Mouse (Mus musculus) left cerebral cortex, adult 9 months (tissue): ENCODE data around the gene Tmx1.
A peak's percentile ranks its signal among the peaks of the same experiment; 100 is the strongest.

Source experiments
- DNase-seq, 2 experiments: peaks; one replicate each; pipeline ENCODE4 v3.0.0; 2022; ENCODE audit warnings: low spot score in 2 of 2

Tmx1 gene

DNA sequence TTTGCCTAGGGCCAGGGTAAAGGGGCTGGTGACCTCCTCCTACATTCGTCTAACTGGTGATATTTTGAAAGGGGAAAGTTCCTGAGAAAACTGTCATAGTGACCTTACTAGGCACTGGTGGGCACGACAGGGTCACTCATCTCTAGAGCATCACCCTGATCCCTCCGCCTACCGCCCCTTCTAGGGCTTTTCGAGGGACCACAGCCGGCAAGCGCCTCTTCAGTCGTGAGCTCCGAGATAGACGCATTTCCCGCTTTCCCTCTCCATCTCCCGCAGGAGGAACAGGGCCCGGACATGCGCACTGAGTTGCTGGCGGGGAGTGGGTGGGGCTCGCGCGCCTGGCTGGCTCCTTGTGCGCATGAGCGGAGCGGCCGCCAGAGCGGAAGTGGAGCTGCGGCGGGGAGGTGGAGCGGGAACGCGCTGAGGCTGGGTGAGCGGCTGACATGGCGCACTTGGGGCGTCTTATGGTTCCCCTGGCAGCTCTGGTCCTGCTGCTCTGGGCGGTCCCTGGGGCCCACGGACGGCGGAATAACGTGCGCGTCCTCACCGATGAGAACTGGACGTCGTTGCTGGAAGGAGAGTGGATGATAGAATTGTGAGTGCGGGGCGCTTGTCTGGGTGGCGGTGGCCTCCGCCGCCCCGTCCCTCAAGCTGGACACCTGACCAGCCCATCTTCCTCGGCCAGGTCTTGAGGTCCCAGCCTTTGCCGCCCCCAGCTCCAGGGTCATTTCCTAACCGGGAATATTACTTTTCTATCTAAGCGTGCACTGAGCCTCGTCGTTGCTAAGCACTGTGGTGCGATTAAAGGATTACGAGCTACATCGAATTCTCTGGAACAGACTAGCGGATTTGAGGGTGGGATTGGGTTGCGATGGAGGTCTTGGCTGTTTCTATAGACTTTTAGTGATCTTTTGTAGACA lies at the start of gene Tmx1:
TSS of gene Tmx1 (plus strand) at position 370 of the 920 bp plus-strand sequence.
- DNase-seq = peak; percentile 89 to 96

DNA sequence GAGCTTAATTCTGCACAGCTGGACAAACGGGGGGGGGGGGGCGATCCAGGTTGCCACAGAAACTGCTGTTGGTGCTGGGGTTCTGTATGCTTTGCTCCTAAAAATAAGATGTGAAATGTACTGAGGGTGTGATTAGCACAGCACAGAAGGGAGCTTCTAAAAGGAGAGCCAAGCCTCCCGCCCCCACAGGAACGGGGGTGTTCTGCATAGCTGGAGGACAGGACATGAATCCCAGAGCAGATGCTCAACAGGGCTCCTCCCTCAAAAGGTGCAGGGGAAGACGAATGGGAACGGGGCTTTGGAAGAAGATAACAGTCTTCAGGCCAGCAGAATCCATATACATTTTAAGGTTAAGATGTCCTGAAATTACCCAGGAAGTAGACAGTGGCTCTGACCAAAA lies 48.6 kb upstream of the Tmx1 start:
- peak; percentile 91 to 96 for DNase-seq

DNA sequence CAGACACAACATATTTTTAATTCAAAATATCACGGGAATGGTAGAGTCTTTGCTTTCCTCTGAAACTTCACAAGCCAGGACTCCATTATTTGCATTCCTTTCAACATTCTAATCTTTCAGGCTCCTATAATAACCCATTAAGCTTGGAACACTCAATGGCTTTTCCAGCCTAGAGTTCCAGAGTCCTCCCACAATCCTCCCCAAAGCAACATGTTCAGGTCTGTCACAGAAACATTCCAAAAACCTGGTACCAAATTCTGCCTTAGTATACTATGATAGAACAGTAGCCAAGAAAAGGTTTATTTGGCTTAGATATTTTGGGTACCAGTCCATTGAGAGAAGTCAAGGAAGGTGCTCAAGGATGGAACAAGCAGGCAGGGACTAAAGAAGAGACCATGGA lies 44.5 kb upstream of the Tmx1 start:
- DNase-seq = no peak

DNA sequence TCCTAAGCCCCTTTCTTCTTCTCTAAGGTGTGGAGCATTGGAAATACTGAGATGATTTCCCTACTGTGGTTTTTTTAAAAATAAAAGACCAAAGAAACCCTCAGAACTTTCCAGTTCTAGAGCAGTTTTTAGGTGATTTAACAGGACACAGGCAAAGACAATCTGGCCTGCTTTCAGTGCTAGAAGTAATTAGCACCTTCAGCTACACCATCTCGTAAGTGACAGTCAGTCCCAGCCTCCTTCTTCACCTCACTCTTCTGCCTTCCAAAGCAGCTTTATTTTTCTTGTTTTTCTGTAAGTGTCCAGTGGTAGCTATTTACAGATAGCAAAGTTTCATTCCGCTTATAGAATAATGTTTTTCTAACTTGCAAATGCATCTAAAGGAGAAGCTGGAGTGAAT lies 43.3 kb upstream of the Tmx1 start:
- DNase-seq = peak in 1 of 2 experiments; percentile 20

DNA sequence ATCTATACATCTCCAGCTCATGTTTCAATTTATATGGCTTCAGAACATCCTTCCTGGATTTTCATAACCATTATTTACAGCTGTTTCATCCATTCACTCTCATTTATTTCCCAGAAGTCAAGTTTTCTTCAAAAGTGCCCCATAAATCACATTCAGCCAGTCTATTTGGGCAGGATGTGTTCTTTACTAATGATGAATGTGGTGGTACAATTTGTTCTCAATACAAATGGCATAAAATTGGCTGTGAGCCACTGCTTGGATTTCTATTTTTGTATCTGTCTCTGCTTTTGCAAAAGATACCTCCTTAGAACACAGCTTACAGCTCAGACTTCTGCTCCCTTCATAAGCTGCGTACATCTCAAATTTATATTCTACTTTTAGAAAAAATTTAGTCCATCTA lies 32.7 kb upstream of the Tmx1 start:
- DNase-seq = peak in 1 of 2 experiments; percentile 31

DNA sequence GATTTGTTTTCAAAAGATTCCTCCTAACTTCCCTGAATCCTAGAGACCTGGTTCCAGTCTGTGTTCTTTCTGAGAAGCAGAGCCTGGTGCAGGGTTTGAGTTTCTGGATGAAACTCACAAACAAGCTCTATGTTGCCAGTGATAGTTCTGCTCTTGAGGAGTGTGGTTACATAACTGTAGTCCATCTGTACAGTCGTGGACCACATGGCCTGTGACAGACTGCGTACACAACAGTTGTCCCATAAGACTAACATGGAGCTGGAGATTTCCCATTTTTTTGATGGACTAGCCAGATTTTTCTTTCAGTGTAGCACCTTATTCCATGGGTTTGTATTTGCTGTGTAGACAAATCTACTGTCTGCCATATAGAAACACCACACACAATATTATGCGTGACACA lies 31.9 kb upstream of the Tmx1 start:
- no peak for DNase-seq

DNA sequence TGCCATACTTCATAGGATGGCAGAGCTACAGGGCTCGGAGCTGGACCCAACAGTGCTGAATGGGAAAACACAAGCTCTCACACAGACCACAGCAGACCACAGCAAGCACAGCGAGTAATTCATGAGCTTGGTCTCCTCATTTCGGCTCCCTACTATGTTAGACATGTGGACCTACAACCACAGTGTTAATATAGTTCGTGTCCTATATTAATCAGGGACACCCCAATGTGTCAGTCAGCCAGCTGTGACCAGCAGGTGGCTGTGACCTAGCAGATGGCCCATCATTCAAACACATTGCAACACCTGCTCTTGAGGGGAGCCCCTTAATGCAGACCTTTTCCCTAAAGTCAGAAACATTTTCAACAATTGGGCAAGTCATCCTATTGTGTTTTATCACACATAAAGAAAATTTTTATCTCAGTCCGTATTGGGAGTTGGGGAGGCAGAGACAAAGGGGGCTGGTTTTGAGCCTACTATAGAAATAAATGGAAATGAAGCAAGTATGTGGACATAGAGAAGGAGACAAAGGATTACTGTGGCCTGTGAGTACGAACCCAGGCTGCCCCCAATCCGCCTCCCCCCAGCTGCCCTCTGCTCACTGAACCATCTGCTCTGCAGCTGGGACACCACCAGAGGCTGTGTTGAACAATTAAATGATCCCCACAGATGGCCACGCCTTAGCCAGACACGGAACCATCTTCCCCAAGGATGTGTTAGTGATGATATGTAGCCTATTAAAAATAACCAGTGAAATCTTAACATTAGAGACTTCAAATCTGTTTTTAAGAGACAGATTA lies 30.4 kb upstream of the Tmx1 start:
- DNase-seq = no peak

DNA sequence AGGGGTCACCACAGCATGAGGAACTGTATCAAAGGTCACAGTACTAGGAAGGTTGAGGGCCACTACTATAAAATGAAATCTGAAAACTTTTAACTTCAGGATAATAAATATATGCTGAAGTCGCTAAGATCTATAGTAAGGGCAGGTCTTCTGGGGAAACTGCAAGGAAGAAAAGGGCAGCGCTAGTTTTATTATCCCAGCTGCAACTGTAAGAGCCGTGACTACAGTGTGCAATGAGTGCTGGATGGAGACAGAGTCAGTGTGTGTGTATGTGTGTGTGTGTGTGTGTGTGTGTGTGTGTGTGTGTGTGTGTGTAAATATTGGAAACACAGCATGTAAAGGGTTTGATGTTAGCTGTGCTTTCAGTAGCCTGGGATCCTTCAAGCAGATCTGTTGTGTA lies 25.0 kb upstream of the Tmx1 start:
- no peak for DNase-seq

DNA sequence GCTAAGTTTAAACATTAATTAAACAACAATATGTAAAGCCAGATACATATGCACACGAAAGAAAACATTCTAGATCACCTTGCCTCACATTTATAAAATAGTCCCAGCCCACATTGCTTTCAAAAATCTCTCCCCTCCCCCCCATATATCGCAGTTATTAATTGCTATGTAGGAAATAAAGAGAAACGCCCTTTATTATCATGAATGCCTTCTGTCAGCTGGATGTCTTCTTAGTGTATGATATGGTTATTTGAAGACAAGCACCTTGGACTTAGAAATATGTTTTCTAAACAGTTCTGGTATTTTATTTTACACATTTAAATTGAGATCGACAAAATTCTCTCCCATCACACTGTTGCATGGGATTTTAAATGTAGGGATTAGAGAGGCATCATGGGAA lies 23.3 kb upstream of the Tmx1 start:
- DNase-seq = no peak

DNA sequence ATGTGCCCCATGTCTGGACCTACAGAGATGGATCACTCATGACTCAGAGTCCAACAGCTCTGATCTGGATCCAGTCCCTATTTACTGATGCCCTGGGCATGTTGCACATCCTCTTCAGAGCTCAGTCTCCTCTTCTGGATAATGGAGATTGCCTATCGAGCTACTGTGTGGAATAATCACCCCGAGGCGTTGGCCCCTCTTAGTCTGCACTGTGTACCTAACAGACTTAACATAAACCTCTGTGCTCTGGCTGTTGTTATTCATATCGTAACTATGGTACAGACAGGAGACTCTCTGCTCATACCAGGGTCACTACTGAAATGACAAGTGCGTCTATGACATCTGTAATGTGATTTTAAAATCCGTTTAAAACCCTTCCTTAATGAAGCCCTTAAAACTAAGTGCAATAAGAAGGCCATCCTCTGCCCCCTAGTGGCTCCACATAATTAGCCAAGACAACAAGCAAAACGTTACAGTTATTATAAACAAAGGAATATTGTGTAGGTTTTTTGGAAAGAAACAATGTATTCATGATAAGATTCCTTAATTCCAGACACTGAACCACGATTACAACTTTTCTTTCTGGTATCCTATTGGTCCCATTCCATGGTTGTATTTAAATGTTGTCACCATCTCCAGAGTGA lies 22.5 kb upstream of the Tmx1 start:
- peak in 1 of 2 experiments; percentile 71 for DNase-seq

DNA sequence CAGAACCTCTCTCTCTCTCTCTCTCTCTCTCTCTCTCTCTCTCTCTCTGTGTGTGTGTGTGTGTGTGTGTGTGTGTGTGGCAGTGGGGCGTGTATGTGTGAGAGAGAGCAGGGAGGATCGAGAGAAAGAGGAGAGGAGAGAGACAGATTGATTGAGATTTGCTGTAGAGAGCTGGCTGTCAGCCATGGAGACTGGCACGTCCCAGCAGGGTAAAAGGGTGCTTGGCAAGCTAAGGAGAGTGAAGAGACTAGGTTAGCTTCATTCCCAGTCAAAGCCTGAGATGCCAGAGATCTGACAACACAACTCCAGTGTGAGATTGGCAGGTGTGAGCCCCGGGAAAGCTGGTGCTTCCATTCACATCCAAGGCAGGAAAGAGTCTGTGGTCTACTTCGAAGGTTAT lies 21.5 kb upstream of the Tmx1 start:
- DNase-seq = no peak

DNA sequence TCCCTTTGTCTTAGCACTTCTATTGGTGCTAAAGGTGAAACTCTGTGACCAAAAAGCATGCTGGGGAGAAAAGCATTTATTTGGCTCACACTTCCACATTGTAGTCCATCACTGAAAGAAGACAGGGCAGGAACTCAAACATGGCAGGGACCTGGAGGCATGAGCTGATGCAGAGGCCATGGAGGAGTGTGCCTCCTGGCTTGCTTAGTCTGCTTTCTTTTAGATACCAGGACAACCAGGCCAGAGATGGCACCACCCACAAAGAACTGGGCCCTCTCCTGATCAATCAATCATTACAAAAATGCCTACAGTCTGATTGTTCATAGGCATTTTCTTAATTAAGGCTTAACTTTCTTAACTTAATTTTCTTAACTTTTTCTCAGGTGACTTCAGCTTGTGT lies 2.9 kb upstream of the Tmx1 start:
- no peak for DNase-seq

DNA sequence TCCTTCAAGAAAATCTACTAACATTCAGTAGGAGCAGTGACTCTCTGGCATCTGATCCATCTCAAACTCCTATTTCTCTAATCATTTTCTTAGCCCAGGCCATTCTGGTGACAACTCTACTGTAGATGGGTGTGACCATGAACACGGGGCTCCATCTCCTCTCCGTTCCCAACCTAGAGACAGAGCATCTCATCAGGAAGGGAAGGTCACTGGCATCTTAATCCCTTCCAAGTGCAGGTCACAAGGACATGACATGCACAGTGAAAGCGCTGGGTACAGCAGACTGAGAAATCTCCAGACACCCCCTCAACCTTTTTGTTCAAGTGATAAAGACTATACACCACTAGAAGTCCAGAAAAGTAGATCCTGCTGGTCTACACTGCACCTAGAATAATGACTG lies 1.4 kb upstream of the Tmx1 start:
- DNase-seq = no peak

DNA sequence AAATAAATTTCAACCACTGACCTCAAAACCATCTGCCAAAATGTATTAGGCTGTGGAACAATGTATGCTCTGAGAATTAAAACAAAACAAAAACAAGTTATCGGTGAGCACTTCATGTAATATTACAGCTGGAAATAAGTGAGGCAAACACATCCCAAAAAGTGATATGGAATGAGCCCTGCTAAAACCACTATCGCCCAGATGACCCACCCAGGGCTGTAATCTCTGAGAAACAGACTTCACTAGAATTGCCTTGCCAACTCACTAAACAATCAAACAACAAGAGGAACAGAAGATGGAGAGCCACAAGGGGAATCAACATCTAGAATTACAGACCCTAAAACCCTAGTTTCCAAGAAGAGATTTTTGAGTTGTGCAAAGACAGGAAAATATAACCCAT lies 752 bp upstream of the Tmx1 start:
- no peak for DNase-seq

DNA sequence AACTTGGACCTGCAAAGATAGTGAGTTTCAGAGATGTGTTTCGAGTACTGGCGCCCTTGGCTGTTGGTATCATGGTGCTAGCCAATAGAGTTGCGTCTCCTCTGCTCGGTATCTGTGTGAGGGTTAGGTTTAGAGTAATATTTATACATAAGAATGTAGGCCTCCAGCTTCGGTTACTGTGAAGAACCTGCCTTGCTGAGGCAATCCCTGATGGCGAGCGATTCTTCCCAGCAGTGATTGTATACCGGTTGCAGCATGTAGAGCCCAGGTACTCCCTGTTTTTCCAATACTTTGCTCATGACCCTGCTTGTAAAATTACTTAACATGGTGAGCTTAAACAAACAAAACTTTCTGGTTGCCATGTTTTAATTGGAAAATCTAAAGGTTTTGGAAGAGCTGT lies 2.3 kb downstream of the Tmx1 start:
- no peak for DNase-seq

DNA sequence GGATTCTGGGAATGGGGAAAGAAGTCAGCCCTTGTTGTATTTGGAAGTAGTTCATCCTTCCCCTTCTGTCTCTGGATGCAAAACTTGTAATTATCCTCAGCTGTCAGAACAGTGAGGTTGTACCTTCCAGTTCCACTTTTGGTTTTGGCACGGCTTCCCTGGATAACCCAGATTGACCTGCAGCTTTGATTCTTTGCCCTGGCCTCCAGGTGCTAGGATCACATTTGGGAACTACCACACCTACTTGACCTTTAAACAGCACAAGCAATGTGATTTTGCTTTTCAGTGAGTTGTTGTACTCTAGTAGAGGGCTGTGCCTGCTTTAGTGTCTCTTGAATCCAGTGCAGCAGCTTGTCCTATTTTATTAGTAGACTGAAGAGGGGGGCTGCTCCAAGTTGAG lies 6.7 kb downstream of the Tmx1 start:
- DNase-seq = no peak

DNA sequence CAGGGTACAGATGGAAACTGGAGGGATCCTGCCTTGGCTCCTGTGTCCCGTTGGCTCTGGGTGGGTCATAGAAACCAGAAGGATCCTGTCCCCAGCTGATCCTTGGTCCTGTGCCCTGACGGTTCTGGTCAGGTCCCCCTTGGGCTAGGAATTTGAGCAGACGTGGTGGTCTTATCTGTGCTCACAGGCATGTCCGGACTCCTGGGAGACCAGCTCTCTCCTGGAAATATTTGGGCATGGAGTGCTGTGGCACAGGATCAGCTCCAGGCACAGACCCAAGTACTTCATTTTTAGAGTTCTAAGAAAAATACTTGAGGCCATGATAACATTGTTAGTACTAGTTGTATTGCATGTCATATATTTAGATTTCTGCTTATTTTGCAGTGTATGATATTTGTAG lies 11.1 kb downstream of the Tmx1 start:
- DNase-seq = no peak

DNA sequence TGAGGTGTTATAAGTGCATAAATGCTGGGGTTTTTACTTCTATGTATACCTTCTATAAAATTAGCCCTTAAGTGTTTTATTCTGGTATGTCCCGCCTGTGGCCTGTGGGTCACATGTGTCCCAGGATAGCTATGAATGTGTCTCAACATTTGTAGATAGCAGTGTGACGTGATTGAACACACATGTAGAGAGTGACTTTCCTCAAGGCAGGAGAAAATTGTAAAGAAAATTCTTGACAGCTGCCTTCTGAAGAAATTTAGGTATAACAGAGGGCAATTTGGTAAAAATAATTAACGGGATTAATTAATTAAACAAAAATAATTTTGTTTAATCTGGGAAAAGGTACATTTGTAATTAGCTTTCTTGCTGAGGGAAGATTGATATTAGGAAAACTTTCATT lies 22.4 kb downstream of the Tmx1 start:
- DNase-seq = no peak

DNA sequence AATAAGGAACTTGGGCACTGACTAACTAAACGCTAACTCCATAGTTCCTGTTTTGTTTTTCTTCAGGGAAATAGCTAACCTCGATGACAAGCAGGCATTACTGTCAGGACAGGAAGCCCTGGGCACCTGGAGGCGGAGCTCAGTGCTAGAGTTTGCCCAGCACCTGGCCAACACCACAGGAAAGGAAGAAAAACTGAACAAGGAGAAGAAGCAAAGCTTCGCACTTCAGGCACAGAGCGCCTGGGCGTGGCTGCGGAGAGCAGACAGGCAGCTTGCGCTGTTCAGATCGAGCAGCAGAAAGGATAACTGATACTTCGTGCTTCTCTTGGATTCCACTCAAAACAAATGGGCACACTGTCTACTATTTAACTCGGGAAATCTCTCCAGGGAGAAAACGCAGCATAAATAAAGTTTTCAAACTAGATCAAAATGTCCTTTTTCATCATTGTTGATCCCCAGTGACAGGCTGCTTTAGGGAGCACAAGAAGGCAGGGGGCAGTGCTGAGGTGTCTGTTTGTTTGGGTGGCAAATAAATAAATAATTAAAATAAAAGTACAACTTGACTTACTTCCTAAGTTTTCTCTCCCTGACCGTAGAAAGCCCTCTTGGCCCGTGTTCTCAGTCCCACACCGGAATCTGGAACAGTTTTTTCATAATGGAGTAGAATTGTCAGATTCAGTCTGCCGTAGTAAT lies 24.1 kb downstream of the Tmx1 start:
- no peak for DNase-seq

DNA sequence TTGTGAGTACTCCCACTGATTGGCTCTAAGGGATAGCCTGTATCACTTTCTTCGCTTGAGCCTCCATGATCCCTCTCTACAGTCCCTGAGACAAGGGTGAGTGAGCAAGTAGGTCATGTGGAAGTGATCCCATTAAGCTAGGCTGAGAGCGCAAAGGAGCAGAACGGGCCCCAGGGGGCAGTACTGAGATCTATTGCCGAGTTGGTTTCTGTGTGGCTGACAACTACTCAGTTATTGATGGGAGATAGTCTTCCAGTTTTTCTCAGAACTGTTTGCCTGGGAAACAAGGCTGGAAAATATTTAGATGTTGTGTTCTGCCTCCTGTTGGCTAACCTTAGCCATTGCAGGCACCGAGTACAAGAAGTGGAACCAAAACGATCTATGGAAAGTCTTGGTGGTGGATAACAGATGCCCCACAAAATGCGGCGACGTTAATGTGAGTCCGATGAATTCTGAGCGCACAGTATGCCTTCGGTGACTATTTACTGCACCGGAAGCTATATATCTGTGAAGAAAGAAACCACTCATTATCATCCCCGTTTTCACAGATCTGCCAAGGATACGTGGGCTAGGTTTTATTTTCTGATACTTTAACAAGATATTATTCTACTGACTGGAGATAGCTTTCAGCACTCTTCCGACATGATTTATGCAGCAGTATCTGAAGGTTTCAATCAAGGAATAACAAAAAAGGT lies 24.8 kb downstream of the Tmx1 start:
- peak in 1 of 2 experiments; percentile 79 for DNase-seq

DNA sequence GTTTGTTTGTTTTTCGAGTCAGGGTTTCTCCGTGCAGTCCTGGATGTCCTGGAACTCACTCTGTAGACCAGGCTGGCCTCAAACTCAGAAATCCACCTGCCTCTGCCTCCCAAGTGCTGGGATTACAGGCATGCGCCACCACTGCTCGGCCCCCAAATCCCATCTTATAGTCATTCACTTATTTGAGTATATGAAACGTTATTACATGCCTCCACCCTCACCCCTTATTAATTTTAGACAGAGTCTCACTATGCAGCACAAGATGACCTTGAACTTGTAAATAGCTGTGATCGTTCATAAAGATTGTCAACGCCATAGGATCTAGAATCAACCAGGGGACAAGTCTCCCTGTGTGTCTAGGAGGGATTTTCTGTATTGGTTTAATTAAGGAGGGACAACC lies 33.1 kb downstream of the Tmx1 start:
- no peak for DNase-seq
